Mouse (Mus musculus): Measurements from ENCODE around the gene Sult2b1. TPM values are rescaled to one million over a fixed set of nuclear protein-coding genes. Genes with fewer than 3 reads are reported as not detected.

Gene Sult2b1
- total and polyA plus RNA-seq, 2 experiments from 2014 or later, result 0.23 TPM; not detected in 1

DNA sequence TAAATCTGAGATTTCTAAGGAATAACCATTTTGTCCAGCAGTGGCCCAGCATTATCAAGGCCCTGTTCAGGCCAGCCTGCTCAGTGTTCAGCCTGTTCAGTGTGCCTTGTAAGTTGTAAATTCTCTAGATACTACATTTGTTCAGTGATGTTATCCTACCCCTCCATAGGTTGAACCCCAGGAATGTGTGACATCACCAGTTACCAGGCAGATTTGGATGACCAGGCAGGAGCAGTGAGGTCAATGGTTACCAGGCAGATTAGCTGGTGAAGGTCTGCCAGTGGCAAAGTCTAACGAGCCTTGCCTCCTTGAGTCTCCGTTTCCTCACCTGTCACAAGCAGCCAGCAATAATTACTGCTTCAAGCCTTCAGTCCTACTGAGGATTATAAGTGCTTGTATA lies 40.1 kb downstream of the Sult2b1 start:
- H3K9me3 ChIP-seq (replicated peaks; ENCODE audit: control insufficient read depth, low read length), result no peaks in the 10 kb centered on the region
- no peak overlapping the region for H3K4me2 ChIP-seq (ENCODE audit: low read depth, low read length)
- H3K27me3 ChIP-seq (ENCODE audit: control insufficient read depth, insufficient read depth, low read length), result no peaks in the 10 kb centered on the region
- no peak overlapping the region for H3K9ac ChIP-seq (replicated peaks; ENCODE audit: low read depth, low read length)
- H3K27ac ChIP-seq (ENCODE audit: low read depth), result no peak overlapping the region
- ATAC-seq (ENCODE audit: insufficient read depth, low read depth) (peak; percentile 71), DNase-seq (ENCODE audit: low spot score) (peak; percentile 80)
- H3K4me3 ChIP-seq (ENCODE audit: low read depth, low read length), result no peak overlapping the region
- TF ChIP-seq EP300 (IDR thresholded peaks at IDR 0.05; ENCODE audit: low read depth) (no peak), CTCF (IDR thresholded peaks at IDR 0.05; ENCODE audit: low read depth) (no peak)
- WGBS, result 32% methylated on average over 2 of the region's 2 CpGs
- H3K4me1 ChIP-seq (ENCODE audit: control insufficient read depth, insufficient read depth), result peaks cover 8% of the 10 kb centered on the region; the same call in 1 of the 2 replicates
- no peaks in the 10 kb centered on the region for H3K36me3 ChIP-seq (replicated peaks; ENCODE audit: control insufficient read depth, insufficient read depth, low read length)

DNA sequence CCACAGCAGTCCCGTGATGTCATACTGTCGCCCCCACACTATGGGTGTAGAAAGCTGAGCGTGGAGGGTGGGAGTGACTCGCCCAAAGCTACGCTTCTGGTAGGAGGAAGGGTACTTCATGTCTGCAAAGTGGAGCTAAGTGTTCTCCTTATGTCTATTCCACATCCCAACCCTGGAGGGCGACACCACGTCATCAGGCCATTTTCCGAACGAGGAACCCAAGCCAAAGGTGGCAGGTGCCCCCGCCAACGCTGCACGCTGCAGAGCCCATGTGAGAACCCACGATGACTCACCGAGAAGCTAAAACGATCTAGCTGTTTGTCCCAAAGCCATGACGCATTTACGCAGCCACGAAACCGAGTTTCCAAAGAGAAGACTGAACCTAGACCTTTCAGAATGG lies 42.1 kb downstream of the Sult2b1 start:
- Histone ChIP-seq H3K4me1 (ENCODE audit: control insufficient read depth, insufficient read depth) (no peaks in the 10 kb centered on the region), H3K27me3 (ENCODE audit: control insufficient read depth, insufficient read depth, low read length) (no peaks in the 10 kb centered on the region), H3K9ac (replicated peaks; ENCODE audit: low read depth, low read length) (no peak overlapping the region), H3K4me2 (ENCODE audit: low read depth, low read length) (peak overlapping the region; percentile 28; the same call in 1 of the 2 replicates), H3K4me3 (ENCODE audit: low read depth, low read length) (no peak overlapping the region; the same call in 1 of the 2 replicates), H3K36me3 (replicated peaks; ENCODE audit: control insufficient read depth, insufficient read depth, low read length) (no peaks in the 10 kb centered on the region), H3K27ac (ENCODE audit: low read depth) (no peak overlapping the region), H3K9me3 (replicated peaks; ENCODE audit: control insufficient read depth, low read length) (no peaks in the 10 kb centered on the region)
- ATAC-seq (ENCODE audit: insufficient read depth, low read depth) (no peak), DNase-seq (ENCODE audit: low spot score) (no peak)
- 34% methylated on average over 19 of the region's 19 CpGs for WGBS
- no peak for TF ChIP-seq EP300 (IDR thresholded peaks at IDR 0.05; ENCODE audit: low read depth)
- TF ChIP-seq CTCF (IDR thresholded peaks at IDR 0.05; ENCODE audit: low read depth), result no peak; the same call in 1 of the 2 replicates

DNA sequence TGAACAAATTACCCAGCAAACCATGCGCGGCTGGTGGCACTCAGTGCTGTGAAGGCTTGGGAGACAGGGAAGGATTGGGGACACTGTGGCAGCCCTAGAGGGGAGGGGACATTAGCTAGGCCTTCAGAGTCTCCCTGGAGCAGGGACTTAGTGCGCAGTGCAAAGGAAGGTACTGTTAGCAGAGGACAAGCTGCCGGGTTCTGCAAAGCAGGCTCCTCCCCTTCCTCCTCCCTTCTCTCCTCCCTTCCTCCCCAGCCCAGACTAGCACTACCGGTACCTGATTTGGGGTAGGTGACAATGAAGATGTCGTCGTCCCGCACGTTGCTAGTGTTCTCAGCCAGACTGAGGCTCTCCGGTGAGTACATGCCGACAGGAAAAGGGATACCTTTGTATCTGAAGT lies 42.7 kb downstream of the Sult2b1 start:
- H3K27me3 ChIP-seq (ENCODE audit: control insufficient read depth, insufficient read depth, low read length), result no peaks in the 10 kb centered on the region
- peak overlapping the region; percentile 28; the same call in 1 of the 2 replicates for H3K4me2 ChIP-seq (ENCODE audit: low read depth, low read length)
- no peaks in the 10 kb centered on the region for H3K9me3 ChIP-seq (replicated peaks; ENCODE audit: control insufficient read depth, low read length)
- no peak overlapping the region for H3K27ac ChIP-seq (ENCODE audit: low read depth)
- no peak overlapping the region; the same call in 1 of the 2 replicates for H3K4me3 ChIP-seq (ENCODE audit: low read depth, low read length)
- no peaks in the 10 kb centered on the region for H3K4me1 ChIP-seq (ENCODE audit: control insufficient read depth, insufficient read depth)
- no peaks in the 10 kb centered on the region for H3K36me3 ChIP-seq (replicated peaks; ENCODE audit: control insufficient read depth, insufficient read depth, low read length)
- no peak for DNase-seq (ENCODE audit: low spot score)
- H3K9ac ChIP-seq (replicated peaks; ENCODE audit: low read depth, low read length), result no peak overlapping the region
- no peak for ATAC-seq (ENCODE audit: insufficient read depth, low read depth)
- WGBS, result 40% methylated on average over 11 of the region's 11 CpGs
- TF ChIP-seq CTCF (IDR thresholded peaks at IDR 0.05; ENCODE audit: low read depth), result no peak
- TF ChIP-seq EP300 (IDR thresholded peaks at IDR 0.05; ENCODE audit: low read depth), result no peak

DNA sequence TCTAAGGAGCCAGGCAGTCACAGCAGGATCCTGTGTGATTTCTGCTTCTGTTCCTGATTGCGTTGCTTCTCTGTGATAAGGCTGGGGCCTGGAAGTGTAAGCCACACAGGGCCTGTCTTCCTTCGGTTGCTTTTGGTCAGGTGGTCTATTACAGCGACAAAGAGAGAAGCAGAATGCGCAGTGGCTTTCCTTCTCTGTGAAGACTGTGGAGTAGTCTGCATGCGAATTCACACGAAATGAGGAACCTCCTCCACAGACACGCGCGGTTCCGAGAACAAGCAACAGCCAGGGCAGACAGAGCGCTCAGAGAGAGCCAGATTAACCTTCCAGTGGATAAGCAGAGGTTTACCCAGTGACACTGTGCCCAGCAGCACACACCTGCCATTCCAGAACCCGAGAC lies 43.2 kb downstream of the Sult2b1 start:
- no peak overlapping the region for H3K4me3 ChIP-seq (ENCODE audit: low read depth, low read length)
- no peak overlapping the region for H3K4me2 ChIP-seq (ENCODE audit: low read depth, low read length)
- no peaks in the 10 kb centered on the region for H3K9me3 ChIP-seq (replicated peaks; ENCODE audit: control insufficient read depth, low read length)
- no peaks in the 10 kb centered on the region for H3K36me3 ChIP-seq (replicated peaks; ENCODE audit: control insufficient read depth, insufficient read depth, low read length)
- no peak for DNase-seq (ENCODE audit: low spot score)
- ATAC-seq (ENCODE audit: insufficient read depth, low read depth), result no peak
- no peak overlapping the region for H3K27ac ChIP-seq (ENCODE audit: low read depth)
- no peaks in the 10 kb centered on the region for H3K27me3 ChIP-seq (ENCODE audit: control insufficient read depth, insufficient read depth, low read length)
- 76% methylated on average over 12 of the region's 12 CpGs for WGBS
- H3K9ac ChIP-seq (replicated peaks; ENCODE audit: low read depth, low read length), result no peak overlapping the region
- H3K4me1 ChIP-seq (ENCODE audit: control insufficient read depth, insufficient read depth), result no peaks in the 10 kb centered on the region
- TF ChIP-seq CTCF (IDR thresholded peaks at IDR 0.05; ENCODE audit: low read depth) (no peak), EP300 (IDR thresholded peaks at IDR 0.05; ENCODE audit: low read depth) (no peak)

DNA sequence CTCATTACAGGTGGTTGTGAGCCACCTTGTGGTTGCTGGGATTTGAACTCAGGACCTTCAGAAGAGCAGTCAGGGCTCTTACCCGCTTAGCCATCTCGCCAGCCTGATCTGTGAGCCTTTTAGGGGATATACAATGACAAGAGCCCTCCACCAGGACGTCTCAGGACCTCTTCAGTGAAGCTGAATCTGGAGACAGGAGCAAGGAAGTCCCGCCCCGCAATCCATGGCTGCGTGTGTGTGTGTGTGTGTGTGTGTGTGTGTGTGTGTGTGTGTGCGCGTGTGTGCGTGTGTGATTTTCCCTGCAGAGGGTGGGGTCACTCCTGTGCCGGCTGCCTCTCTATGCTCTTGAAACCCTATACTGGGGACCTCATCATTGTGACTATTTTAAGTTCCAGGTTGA lies 44.6 kb downstream of the Sult2b1 start:
- no peak for ATAC-seq (ENCODE audit: insufficient read depth, low read depth)
- Histone ChIP-seq H3K27ac (ENCODE audit: low read depth) (no peak overlapping the region), H3K36me3 (replicated peaks; ENCODE audit: control insufficient read depth, insufficient read depth, low read length) (no peaks in the 10 kb centered on the region), H3K9me3 (replicated peaks; ENCODE audit: control insufficient read depth, low read length) (no peaks in the 10 kb centered on the region), H3K4me2 (ENCODE audit: low read depth, low read length) (no peak overlapping the region), H3K27me3 (ENCODE audit: control insufficient read depth, insufficient read depth, low read length) (no peaks in the 10 kb centered on the region), H3K4me1 (ENCODE audit: control insufficient read depth, insufficient read depth) (no peaks in the 10 kb centered on the region), H3K4me3 (ENCODE audit: low read depth, low read length) (no peak overlapping the region), H3K9ac (replicated peaks; ENCODE audit: low read depth, low read length) (no peak overlapping the region)
- DNase-seq (ENCODE audit: low spot score), result no peak
- no peak for TF ChIP-seq CTCF (IDR thresholded peaks at IDR 0.05; ENCODE audit: low read depth)
- no peak for TF ChIP-seq EP300 (IDR thresholded peaks at IDR 0.05; ENCODE audit: low read depth)
- WGBS, result 51% methylated on average over 10 of the region's 10 CpGs

DNA sequence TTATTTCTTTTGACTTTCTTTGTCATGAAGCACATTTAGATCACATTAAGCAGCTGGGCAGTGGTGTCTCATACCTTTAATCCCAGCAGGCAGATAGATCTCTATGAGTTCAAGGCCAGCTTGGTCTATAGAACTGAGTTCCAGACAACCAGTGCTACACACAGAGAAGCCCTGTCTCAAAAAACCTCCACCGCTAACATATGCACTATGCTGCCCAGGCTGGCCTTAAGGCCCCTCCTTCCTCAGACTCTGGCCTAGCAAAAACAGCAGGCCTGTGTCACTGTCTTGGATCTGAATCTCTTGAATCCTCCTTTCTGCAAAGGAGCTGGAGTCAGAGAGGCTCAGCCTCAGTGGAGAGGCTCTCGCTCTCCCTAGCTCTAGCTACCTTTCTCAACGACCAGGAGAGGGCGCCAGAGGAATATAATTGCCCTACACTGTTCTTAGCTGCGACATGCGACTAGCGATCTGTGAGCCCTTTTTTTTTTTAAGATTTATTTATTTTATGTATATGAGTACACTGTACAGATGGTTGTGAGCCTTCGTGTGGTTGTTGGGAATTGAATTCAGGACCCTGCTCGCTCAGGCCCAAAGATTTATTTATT lies 45.2 kb downstream of the Sult2b1 start:
- Histone ChIP-seq H3K4me2 (ENCODE audit: low read depth, low read length) (no peak overlapping the region), H3K4me3 (ENCODE audit: low read depth, low read length) (no peak overlapping the region), H3K9ac (replicated peaks; ENCODE audit: low read depth, low read length) (no peak overlapping the region), H3K4me1 (ENCODE audit: control insufficient read depth, insufficient read depth) (no peaks in the 10 kb centered on the region), H3K36me3 (replicated peaks; ENCODE audit: control insufficient read depth, insufficient read depth, low read length) (no peaks in the 10 kb centered on the region), H3K9me3 (replicated peaks; ENCODE audit: control insufficient read depth, low read length) (no peaks in the 10 kb centered on the region), H3K27ac (ENCODE audit: low read depth) (no peak overlapping the region), H3K27me3 (ENCODE audit: control insufficient read depth, insufficient read depth, low read length) (no peaks in the 10 kb centered on the region)
- peak; percentile 76 for ATAC-seq (ENCODE audit: insufficient read depth, low read depth)
- 5% methylated on average over 9 of the region's 9 CpGs for WGBS
- no peak for TF ChIP-seq EP300 (IDR thresholded peaks at IDR 0.05; ENCODE audit: low read depth)
- TF ChIP-seq CTCF (IDR thresholded peaks at IDR 0.05; ENCODE audit: low read depth), result peak; percentile 88
- DNase-seq (ENCODE audit: low spot score), result peak; percentile 67

Data from heart, postnatal 0 days (tissue).